Mouse (Mus musculus) thymus, postnatal 36 days (tissue): ENCODE measurements at regions not wholly inside any gene's neighbourhood (a gene's known extent, or its start where the extent isn't known, plus 50 kb on each side); places are given as distances from the start of the nearest gene placed in this dataset.

Source experiments
- DNase-seq, 2 experiments: peaks; one replicate each; pipeline ENCODE4 v3.0.0; 2022; ENCODE audit warnings: mixed read lengths in 2 of 2

DNA sequence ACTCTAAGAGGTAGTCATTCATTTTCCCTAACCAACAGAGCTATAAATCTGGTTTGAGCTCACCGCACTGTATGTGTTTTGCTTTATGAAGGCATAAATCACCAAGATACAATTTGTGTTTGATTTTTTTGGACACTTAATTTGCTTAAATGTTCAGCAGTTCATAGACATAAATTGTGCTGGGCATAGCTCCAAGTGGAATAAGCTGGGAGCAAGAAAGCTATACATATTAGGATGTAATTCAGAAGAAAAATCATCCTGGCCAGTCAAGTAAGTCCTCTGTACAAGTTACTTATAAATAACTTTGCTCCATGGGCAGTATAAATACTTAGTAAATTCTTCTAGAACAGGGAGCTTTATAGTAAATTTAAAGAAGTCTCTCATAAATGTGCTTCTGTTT is 267.0 kb upstream of the Atp5g3 start:
- no peak for DNase-seq

DNA sequence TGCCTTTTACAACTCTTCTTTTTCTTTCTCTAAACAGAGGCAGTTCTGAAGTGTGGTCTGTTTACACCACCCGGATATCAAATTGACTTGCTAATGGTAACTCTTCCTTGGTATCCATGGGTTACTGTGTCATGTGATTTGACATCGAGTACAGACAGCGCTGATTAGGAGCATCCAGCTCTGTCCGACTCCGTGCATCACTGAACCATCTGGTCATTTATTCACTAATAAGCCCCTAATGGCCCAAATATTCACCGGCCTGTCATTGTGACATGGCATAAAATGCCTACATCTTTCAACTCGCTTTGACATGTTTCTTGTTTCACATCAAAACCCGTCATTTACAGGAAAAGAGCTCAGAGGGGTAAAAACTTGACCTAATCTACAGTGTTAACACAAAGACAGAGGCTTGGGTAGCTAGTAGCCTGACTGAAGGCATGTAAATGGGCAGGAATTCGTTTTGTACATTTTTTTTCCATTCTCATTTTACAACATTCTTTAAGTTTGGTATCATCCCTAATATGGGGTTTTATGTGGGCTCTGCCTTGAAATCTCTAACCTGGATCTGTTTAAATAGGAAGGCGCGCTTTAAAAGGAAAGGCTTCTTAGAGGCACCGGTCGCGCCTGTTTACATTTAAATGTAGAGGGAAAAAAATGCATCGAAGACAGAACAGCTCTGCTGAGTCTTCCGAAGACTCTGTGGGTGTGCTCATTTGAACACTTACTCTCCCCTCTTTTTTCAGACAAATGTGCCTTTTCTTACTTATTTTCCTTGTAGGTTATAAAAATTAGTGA is 257.8 kb upstream of the Atp5g3 start:
- no peak for DNase-seq

DNA sequence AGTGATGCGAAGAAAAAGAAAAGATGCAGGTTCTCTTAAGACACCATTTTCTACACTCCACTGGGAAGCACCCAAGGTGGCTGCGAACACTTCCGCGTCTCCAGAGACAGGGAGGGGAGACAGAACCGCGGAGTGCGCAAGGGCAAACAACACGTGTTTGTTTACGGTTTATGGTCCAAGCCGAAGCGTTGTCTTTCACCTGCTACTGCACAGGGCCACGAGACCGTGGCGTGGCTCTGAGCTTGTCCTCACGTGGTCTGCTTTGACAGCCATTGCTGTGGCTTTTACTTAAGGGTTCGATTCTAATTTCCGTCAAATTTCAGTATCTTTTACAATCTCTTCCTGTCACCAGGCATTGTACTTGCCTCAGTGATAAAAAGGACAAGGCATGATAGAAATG is 257.2 kb upstream of the Atp5g3 start:
- no peak for DNase-seq

DNA sequence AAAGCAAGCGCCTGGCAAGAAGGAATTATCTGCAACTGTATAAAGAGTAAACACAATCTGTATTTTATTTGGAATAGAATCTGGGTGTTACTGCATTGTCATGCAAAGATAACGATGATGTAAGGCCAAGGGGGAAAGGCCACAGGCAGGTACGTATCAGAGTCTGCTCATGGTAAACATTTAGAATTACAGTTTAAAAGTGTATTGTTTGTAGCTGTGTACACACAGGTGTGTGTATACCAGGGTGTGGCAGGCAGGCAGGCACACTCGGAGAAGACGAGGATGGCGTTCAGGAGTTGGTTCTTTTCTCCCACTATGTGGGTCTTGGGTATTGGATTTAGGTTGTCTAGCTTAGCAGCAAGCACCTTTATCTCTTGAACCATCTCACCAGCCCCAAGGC is 242.9 kb upstream of the Atp5g3 start:
- DNase-seq, result no peak

DNA sequence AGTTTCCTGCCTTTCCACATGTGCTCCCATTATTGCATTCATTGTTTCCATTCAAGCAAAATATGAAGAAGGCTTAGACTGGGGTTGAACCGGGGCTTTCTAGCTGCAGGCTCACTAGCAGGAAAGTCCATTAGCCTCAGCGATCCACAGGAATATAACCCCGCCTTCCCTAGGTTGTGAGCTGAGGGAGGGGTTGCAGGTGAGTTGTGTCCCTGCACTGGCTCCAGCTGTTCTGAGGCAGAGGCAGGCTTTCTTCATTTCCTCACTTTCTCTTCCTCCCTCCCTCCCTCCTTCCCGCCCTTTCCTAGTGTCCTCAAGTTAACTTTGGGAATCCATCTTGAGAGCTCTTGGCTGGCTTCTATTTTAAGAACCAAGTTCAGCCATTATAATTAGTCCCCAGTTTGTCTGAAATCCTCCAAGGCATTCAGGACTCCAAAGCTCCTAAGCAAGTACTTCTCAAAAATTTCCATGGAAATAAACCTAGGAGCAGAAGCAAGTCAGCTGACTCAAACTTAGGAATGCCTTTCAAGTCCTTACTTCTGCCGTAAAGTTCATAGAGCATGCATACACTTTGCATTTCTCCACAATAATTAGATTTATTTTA is 242.2 kb upstream of the Atp5g3 start:
- no peak for DNase-seq

DNA sequence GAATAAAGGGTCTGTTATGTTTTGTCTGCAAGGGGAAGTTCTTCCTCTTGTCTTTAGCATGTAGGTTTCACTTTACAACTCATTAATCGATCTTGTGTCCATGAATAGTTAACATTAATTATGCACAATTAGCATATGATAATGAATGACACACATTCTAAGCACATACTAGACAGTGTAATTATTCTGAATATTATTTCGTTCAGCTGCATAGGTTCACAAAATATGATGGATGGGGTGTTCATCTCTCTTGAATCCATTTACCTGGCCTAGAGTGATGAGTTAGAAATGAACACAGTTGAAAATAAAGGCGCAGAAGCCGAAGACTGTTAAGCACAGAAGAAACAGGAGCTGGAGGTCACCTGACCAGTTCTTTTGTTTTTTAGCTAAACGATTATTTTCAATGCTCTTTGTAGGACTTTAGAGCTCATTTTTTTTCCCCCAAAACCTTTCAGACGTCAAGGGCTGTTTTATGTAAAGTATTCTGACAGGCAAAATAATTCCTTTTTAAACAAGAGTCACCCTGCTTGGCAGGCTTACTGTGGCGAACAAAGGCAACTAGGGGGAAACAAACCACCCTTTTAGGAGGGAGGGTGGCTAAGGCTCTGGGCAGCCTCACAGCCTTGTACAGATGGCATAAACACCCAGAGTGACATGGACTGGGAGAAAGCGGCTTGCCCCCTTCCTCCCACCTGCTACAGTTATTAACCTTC is 241.6 kb upstream of the Atp5g3 start:
- no peak for DNase-seq

DNA sequence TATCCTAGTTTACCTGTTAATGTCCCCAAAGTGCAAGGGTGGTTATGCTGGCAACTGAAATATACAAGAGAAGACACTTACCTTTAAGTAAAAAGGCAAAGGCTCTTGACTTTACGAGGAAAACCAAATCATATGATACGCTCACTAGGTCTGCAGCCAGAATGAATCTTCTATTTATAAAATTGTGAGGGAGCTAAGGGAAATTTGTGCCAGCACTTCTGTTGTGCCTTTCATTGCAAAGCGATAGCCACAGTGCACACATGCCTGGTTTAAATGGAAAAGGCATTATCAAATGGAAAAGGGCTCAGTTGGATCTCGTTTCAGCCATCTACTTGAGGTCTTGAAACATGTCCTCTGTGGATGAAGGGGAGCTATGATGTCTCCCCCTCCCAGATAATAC is 236.1 kb upstream of the Atp5g3 start:
- no peak for DNase-seq

DNA sequence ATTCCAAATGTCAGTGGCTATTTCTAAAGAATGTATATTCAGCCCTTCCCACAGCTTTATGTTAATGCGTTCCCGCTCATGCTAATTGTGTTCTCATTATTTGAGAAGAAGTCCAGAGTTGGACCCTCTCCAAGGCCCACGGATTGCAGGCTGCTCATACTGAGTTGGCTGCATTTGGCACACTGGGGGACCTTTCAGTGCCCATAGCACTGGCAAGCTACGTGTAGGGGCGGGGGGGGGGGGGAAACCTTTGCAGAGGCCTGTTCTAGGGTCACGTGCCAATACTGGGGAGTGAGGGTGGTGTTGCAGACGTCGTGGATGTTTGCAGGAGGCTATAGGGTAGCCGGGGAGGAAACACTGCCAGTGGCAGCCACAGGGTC is 225.5 kb upstream of the Atp5g3 start:
- DNase-seq, result no peak

DNA sequence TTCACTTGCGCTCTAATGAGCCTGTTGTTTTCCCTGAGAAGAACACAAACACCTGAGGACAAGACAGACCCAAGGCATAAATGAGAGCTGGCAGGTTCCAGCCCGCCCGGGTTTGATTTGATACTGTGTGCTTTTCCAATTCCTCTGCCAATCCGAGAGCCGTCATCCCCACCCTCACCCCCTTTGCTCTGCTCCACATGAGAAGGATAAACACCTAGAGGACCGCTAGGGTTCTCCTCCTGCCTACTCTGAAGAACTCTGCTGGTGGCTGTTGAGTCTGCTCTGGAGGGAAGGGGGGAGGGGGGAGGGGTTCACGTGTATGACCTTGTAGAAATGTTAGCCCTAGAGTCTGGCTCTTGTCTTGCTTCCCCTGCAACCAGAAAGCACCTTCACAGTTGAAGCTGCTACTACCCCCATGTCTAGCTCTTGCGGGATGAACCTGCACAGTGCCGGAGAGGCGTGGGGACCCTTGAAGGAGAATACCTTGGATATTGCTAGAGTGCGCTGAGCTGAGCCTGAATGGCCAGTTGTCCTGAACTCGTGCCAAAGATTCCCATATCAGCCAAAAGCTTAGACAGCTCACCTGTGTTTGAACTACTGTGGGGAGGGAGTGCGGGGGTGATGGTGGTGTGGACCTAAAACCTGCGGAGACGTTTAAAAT is 225.0 kb upstream of the Atp5g3 start:
- DNase-seq, result no peak

DNA sequence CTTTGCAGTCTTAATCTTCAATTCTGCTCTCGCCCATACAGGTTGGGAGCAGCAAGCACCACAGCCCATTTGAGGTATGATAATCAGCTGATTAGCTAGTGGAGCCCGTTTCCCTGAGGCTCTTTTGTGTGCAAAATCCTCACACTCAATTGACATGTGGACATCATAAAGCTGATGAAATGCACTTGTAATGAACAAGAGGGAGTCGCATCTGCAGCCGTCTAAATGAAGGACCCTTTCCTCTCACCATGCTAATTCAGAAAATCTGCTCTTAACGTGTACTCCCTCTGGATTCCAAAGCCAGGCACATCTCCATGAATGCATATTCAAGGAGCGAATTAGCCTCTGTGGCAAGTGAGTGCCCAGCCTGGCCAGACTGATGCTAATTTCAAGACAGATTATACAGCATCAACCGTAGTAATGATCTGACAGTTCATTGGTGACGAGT is 219.0 kb upstream of the Atp5g3 start:
- DNase-seq, result no peak

DNA sequence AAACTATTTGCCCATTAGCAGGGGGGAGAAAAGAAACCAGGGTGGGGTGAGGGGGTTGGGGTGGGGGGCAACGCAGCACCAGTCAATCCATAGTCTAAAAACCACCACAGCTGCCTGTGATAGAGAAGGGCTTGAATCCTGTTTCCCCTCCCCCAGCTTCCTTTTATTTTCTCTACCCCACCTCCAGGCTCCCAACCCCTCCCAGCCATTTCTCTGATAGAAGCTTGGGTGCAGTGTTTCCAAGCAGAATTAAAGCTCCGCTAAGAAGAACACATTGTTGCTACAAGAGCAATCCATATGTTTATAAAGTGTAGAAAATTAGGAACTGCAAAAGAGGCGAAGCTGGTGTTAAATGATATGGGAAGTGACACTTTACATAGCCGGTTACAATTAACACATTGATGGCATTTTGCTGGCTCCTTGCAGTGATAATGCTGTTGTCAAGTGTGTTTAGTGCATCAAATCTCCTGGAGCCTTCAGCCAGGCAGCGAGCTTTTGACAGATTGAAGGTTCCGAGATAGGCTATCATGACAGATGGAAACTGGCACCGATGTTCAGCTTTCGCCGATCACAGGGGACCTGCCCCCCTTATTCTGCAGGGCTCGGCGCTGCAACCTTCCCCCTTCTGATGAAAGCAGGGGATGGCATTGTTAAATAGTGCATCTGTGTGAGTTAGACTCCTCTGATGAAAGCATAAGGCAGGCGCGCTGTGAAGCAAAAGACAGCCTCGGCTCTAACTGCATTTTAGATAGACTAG is 217.8 kb upstream of the Atp5g3 start:
- no peak for DNase-seq

DNA sequence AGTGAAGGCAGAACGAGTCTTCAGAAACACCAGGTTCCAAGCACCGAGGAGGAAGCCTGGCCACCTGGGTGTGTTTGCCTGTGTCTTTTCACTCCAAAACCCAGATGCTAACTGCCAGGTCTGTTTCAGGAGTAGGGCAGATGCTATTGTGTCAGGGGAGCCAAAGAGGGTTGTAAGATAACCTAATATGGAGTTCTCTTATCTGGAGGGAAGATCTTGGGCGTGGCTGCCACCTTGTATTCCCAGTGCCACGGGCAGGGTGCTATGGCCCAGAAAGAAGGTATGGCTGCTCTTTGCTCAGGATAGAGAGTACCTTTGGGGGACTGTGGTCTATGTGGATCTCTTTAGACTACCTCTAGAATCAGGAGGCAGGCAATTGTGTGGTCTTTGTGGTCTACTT is 216.0 kb upstream of the Atp5g3 start:
- no peak for DNase-seq

DNA sequence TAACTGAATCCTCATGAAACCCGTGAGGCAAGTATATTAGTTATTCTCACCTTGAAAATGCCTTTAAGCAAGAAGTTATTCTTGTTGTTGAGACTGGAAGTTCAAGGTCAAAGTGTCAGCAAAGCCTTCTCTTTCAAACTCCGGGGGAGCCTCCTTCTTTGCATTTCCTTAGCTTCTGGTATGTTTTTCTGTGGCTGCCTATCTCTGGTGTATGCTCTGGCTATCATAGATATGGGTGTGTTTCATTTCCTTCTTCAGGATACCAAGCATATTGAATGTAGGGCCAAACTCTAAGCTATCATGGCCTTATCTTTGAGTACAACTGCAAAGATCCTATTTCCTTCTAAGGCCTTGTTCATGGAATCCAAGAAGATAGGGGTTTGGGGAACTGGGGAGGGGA is 213.1 kb upstream of the Atp5g3 start:
- DNase-seq, result no peak

DNA sequence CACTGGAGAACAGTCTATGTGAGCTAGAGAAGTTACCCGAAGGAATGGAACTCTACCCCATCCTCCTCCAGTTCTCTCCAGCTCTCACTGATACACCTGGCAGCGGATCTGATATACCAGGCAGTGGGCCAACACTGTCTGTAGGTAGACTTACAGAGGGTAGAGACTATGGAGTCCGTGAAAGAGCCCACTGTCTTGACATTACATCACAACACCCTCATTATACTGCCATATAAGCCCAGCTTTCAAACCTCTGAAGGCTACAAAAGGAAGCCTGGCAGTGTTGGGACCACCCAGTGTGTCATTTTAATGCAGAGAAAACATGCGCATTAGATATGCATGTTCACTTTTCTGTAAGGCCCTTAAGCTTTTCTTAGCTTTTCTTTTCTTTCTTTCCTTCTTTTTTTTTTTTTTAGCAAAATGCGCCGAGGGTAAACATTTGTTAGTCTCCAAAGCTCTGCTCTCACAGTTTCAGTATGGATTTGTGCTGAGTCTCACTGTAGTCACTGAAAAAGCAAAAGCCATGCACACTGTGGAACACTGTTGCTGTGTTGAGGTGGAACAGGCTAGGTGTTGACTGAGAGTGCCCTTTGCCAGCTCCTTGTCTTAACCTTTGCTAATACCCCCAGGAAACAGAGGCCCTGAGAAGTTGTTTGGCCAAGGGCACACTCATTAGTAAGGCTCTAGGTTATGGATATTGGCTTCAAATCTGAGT is 212.4 kb upstream of the Atp5g3 start:
- no peak for DNase-seq

DNA sequence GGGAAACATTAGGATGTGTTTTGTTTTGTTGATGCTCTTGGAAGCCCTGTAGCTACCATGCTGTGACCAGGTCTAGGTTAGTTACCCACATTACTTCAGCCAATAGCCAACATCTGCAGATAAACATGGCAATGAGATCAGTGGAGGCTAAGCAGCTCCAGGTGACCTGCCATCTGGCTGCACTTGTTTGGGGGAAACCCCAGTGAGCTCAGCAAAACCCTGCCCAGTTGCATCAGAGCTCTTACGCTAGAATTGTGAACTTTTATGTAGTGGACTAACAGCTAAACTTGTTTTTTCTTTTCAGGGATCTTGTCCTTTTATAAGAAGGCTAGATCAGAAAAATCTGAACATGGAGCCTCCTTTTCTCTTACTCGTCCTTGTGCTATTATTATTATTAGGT is 211.8 kb upstream of the Atp5g3 start:
- DNase-seq, result no peak

DNA sequence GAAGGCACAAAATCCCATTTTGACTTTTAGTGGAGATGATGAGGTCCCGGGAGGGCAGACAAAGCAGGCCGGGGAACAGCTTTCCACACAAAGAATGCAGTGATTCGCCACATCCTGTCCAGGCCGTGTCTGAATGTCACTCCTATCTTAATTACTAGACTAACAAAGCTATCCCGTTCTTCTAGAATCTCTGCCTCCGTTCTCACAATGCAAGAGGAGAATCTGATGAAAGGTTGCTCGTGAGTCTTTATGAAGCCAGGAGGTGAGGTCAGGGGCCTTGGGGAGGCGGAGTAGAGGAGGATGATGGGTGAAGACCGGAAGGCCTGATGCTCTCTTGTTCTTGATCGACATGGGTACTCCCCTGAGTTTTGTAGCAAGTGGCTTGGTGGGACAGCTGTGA is 208.9 kb upstream of the Atp5g3 start:
- no peak for DNase-seq

DNA sequence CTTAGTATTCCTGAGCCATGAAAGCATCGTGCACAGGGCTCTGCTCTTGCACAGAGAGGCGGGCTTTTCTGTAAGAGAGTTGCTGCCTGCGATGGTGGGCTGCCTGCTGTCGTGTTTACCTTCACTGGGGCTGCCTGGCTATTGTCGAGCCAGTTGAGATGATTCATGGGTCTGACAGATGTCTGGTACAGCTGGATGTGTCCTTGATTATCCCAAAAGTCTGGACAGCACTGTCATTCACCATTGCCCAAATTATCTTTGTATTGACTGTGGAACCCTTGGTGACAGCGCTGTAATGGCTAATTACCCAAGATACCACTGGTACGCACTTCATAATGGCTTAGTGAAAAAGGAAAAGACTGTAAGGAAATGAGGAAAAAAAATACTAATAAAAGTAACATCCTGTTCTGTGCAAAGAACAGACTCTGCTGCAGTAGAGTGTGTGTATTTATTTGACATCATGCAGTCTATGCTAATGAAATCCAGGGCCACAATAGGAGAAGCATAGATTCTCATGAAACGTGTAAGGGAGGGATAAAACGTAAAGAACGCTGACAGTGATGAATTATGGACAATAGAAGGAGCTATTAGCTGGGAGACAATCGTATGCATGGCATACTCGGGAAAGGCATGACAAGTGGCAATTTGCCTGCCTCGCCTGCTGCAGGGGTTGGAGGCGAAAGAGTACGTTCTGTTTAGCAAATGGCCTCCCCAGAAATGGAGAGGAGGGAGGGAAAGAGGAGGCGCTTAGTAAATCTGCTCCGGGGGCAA is 208.2 kb upstream of the Atp5g3 start:
- DNase-seq, result no peak

DNA sequence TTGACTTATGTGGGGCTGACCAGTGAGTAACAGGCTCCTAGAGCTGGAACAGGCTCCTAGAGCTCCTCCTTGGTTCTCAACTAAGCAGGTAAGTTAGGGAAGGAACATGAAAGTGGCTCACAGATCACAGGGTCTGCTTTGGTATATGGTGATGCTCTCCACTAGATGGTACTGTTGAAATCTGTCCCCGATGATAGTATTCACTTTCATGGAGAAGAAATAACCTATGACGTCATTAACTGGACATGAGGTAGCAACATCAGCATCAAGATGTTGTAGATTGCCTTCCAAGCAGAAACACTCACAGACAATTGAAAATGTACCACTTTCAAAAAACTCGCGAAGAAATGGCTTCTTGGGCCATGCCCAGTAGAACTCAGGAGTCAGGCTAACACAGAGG is 195.3 kb upstream of the Atp5g3 start:
- no peak for DNase-seq

DNA sequence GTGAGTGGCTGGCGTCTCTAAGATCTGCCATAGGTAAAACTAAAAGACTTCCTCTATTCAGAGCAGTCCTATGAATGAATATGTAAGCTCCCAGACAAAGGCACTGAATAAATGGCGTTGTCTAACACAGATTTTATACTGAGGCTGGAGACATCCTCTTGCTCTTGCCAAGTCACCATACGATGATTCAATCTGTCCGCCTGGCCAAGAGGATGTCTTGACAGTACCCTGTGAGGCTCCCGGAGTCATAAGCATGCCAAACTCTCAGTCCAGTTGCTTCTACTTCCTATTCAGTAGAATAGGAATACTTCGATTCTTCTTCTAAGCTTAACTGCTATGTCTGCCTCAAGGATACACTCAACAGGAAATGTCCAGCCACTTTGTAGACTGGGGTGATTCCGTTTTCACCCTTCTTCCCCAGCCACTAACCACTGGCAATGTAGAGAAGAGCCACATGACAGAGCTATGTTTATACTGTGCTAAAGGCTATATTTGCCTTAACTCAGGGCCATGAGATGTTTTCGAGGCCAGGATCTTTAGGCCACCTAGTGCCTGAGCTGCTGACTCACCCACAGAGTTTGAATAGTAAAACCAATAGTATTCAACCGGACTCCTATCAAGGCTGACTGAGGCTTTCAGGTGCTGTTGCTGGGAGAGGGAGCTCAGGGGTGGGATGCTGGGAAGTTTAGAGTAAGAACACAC is 188.7 kb upstream of the Atp5g3 start:
- no peak for DNase-seq

DNA sequence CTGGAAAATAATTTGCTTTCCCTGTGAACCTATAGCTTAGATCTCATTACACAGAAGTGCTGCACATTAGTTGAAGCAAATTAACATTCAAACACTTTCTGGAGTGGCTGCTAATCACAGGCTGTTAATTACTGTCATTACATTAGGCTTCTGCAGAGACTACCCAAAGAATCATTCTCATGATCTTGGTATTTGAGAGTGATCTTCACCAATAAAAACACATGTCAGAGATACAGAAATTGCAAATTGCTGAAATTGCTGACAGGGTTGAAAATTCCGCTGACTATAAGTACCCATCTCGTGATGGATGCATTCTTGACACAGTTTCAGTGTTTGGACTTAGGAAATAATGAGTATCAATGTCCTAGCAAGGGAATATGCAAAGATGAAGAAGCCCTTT is 185.7 kb upstream of the Atp5g3 start:
- DNase-seq, result no peak

DNA sequence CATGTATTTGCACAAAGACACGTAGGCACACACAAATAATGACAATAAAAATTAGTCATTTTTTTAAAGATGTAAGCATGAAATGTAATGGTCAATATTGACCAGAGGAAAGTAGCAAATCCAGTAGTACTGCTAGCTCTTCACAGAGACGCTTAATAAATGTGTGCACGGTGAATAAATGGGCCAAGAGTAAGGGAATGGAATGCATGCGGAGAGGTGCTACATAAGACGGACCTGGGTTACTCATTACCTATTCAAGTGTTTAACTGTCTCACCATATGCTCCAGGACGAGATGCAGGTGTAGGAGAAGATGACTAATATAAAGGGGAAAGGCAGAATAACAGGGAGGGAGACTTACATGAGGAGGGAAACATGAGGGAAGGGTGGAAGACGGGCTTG is 182.4 kb upstream of the Atp5g3 start:
- DNase-seq, result no peak
